Mouse (Mus musculus): Measurements from ENCODE around the gene Lmntd2.
"Not testable (repeated sequence)": the region's sequence is repeated elsewhere in the genome, so short reads cannot be mapped to it uniquely, and the experiment has no call there.

The Lmntd2 gene

DNA sequence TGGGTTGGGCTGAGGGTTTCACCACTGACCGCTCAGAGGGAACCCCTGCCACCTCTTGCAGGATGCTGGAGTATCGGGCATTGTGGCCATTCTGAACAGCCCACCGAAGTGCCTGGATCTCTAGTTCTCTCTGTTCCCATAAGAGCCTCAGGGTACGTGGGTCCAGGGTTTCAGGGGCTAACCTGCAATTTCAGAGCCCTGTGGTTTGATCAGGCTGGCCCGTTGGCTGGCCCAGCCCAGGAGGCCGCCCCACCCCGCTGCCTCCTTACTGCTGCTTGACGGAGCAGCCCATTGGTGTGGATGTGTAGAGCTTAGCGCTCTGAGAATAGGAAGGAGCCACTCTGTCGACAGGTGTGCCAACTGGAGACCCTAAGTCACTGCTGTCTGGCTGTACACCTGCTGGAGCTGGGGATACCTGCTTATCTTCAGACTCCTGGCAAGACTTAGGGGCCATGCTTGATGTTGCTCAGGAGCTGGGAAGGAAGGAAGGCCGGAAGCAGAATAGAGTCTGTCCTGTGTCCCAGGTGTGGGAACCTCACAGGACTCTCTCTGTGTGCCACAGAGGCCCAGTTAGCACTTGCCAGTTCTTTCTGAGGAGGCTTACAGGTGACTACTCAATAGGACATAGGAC lies at the start of gene Lmntd2:
Lmntd2 (minus strand) TSS at position 476 of the 631 bp plus-strand sequence.
- DNase-seq (ENCODE audit: low spot score in 2 of 2) = peak in 1 of 2 experiments; percentile 6

DNA sequence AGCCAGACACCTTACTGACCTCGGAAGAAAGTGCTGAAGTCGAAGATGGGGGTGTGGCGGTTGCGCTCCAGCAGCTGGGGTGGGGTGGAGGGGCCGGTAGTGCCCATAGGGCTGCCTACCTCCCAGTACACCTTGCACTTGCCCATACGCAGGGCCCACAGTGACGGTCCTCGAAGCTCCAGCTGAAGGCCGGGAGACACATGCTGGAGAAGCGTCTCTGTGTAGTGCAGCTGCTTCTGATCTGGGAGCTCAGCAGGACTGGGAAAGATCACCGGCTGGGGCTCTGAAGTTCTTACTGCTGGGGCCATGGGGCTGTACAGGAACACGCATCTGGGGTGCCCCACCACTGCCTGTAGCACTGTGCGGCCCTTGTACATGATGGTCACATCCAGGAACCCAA lies 49.8 kb upstream of the Lmntd2 start:
- no peak for DNase-seq (ENCODE audit: low spot score in 2 of 2)

DNA sequence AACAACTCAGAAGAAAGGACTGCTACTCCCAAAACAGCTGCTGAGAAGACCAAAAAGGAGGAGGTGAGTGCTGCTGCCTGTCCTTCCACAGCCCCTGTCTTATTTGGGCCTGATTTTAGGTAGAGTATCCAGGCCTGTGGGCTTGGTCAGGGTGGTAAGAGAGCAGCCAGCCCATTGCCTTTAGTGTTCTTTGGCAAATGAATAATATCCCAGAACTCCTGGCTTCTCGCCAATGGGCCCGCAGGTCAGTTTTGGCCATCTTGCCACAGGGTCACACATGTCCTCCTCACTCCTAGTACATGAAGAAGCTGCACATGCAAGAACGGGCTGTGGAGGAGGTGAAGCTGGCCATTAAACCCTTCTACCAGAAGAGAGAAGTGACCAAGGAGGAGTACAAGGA lies 47.6 kb upstream of the Lmntd2 start:
- DNase-seq (ENCODE audit: low spot score in 2 of 2) = no peak

DNA sequence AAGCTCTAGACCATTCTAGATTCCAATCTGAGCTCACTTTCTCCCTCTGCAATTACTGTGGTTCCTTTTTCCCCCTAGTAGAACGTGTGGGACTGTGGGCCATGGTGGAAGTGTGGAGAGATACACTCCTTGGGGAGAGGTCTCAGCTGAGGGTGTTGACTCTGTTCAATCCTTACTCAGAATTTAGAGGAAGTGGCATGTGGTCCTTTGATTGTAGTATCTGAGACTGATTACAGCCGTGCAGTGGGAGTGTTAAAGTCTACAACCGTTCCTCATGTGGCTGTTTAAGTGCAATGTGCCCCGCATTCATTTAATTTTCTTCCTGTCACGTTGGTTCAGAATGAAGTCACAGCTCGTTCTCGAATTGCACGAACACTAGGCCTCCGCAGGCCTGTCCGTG lies 42.3 kb upstream of the Lmntd2 start:
- no peak for DNase-seq (ENCODE audit: low spot score in 2 of 2)

DNA sequence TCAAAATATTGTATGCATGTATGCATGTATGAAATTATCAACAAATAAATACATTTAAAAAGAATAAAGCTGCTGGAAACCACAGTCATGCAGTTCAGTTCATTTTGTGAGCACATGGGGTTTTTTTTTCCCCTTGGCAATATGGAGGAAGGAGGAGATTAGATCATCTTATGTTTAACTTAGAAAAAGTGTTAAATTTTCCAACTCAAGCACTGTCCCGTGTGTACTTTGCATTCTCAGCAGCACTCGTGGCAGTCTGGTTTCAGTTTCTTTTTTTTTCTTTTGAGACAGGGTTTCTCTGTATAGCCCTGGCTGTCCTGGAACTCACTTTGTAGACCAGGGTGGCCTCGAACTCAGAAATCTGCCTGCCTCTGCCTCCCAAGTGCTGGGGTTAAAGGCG lies 36.6 kb upstream of the Lmntd2 start:
- DNase-seq (ENCODE audit: low spot score in 2 of 2) = not testable (repeated sequence)

DNA sequence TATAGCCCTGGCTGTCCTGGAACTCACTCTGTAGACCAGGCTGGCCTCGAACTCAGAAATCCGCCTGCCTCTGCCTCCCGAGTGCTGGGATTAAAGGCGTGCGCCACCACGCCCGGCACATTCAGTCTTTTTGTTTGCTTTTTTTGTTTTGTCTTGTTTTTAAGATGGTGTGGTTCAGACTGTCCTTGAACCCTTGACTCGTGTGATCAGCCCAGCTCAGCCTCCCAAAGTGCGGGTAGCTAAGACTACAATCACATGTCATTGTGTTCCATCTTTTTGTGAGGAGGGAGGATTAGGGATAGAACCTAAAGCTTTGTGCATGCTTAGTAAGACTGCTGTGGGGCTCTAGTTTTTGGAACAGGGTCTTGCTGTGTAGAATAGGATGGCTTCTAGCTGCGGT lies 17.7 kb upstream of the Lmntd2 start:
- DNase-seq (ENCODE audit: low spot score in 2 of 2) = no peak

DNA sequence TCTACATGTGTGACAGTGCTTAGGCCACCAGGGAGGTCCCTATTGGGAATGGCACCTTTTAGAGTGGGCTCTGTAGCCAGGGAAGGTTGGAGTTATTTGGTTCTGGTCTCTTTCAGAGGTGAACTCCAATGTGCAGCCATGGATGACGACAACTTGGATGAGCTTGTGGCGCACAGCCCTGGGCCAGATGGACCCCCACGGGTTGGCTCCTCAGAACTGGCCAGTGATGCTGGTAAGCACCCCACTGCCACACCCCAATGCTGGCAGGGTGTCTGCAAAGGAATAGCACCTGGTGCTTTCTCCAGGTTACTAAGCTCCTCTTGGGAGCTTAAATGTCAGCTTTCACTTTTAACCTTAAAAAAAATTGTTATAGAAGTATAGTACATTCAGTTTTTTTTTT lies 17.2 kb upstream of the Lmntd2 start:
- DNase-seq (ENCODE audit: low spot score in 2 of 2) = no peak

DNA sequence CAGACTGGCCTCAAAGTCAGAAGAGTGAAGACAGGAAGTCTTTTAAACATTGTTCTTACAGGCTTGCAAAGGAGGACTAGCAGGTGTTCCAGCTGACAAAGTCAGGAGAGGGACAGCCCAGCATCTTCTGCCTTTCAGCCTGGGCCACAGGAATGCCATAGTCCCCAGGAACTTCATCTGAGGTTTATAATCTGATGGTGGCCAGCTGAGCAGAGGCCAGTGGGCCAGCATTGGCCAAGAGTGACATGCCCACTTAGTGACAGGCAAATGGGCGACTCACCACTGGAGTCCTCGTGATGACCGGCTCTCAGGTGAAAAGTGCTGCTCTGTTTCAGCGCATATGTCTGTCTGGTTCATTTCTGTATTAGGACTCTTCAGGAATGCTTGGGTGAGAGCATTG lies 16.7 kb upstream of the Lmntd2 start:
- no peak for DNase-seq (ENCODE audit: low spot score in 2 of 2)

DNA sequence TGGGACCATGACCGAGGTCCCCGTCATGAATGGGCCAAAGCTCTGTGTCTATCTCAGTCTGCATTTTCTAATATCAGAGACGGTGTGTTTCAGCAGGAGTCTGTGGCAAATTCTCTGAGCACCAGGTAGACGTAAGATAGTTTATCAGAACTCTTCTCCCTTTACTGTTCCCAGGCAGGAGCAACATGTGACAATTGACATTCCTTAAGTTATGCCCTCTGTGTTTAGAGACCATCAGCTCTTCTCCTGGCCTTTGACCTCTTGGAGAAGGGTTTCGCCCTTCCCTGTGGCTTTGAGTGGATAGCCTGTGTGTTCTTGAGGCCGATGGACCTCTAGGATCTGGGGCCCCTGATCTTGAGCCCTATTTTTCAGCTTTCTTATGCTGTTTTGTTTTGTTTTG lies 15.8 kb upstream of the Lmntd2 start:
- DNase-seq (ENCODE audit: low spot score in 2 of 2) = no peak

DNA sequence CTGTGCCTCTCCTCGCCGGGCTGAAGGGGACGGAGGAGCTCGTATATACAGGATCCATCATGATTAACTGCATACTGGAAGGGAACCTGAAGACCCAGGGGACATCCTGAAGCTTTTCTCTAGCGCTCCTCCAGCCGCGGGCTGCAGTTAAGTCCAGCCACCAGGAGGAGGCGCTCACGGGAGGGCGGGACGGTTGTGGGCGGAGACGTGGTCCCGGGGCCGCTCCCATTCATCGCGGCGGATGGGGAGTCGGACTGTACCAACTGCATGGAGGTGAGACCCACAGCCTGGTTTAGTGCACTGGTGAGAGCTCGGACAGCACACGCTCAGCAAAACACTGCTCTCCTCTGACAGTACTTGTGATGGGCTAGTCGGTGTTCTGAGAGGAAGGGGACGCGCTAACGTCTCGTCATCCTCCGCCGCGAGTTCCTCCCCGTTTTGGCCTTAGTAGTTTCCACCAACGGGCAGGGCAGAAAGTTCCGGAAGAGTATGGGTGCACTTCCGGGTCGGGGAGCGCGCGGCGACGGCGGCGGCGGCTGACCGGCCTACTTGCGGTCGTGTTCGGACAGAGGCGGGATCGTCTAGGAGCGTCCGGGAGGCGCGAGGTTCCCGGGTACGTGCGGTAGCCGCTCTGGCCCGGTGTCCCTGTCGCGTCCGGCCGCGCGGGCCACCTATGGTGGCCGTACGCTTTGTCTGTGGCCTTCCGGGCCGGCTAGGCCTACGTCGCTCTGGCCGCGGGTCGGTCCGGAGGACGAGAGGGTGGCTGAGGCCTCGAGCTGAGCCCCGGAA lies 14.6 kb upstream of the Lmntd2 start, which contains the start of gene Phrf1:
Phrf1 (plus strand) TSS at position 506 of the 789 bp plus-strand sequence.
- peak; percentile 90 to 96 for DNase-seq (ENCODE audit: low spot score in 2 of 2)

DNA sequence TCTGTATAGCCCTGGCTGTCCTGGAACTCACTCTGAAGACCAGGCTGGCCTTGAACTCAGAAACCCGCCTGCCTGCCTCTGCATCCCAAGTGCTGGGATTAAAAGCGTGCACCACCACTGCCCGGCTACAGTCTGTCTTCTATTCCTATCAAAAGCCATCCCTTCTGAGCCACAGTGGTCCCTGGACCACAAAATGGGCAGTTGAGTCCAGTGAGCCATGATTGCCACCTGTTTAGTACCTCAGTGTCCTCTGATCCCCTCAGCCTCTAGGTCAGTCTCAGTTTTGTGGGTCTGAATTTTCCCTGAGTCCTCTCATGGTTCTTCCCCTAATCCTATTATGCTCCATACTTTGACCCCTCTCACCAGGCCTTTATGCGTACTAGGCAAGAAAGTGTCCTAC lies 13.9 kb upstream of the Lmntd2 start:
- no peak for DNase-seq (ENCODE audit: low spot score in 2 of 2)

DNA sequence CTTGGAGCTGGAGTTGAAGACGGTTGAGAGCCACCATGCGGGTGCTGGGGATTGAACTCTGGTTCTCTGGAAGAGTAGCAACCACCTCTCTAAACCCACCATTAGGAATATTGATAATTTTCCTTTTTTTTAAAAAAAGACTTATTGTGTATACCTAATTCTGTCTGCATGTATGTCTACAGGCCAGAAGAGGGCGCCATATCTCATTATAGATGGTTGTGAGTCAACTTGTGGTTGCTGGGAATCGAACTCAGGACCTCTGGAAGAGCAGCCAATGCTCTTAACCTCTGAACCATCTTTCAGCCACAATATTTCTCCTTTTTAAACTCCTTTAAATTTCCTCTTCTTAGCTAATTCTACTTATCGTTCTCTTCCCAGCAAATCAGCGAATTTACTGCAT lies 12.7 kb upstream of the Lmntd2 start:
- DNase-seq (ENCODE audit: low spot score in 2 of 2) = no peak

DNA sequence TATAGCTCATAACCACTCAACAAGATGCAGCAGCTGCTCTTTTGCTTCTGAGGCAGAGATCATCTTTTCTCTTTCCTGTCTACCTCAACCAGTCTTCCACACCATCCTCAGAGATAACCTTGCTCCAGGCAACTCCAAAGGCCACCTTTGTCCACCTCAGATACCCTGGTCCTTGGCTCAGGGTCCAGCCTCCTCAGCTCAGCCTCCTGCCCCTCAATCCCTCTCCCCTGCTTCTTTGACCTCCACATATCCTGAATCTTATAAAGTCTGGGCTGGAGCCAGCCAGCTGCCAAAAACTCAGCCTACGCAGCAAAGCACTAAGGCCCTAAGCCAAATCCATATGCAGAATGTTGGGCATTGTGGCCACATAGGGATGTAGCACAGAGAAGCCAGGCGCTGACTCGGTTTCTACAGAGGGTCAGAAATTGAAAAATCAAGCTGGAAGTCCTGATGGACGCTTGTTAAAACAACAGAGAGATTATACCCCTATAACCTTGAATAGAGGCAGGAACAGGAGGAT lies 8.9 kb upstream of the Lmntd2 start:
- DNase-seq (ENCODE audit: low spot score in 2 of 2) = no peak

DNA sequence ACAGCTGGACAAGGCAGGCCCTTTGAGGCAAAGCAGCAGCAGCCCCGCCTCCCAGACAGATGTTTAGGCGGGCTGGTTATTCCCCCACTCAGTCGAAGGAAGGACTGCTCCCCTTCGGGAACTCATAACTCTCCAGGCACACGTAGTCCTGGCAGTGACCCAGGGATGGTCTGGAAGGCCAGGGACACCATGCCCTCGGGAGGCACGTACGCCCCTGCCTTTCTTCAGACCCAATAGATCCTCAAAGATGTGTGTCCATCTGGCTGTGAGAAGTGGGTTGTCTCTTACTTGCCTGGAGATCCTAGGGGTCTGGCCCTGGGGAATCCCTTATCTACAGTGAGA lies 8.2 kb upstream of the Lmntd2 start:
- DNase-seq (ENCODE audit: low spot score in 2 of 2) = peak in 1 of 2 experiments; percentile 22

DNA sequence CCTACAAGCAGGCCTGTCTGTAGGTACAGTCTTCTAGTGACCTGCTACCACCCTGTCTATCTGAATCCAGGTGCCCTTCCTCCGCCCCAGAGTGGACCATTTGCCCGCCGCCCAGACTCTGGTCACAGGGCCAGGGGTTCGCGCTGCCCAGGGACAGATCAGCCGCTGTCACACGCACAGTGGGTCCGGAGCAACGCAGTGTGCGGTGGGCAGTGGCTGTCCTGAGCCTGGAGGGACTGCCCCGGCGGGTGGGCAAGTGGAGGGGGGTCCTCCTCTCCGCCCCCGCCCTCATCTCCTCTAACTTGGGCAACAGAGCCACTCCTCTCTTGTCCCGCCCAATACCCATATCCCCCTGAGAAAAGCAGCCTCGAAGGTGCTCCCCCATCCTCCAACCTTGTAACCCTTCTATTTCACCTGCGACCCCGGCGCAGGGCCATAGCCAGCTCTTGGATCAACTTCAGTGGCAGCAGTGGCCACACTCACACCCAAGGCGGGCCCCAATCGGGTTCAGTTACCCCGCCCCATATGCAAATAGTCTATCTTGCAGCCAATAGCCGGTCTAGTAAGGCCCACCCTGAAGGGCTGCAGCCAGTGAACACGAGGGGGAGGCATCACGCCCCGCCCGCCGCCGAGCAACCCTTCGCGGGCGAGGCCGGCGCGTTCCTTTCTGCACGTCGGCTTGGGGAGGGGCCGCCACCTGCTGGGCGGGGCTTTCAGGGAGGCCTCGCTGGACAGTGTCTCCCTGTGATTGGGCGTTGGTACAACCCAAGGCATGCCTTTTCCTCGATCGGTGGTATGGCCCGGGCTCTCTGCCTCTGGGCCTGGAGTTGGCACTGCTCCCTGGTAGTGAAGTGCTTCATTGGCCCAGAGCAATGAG lies 7.6 kb upstream of the Lmntd2 start:
- DNase-seq (ENCODE audit: low spot score in 2 of 2) = peak; percentile 93 to 94

DNA sequence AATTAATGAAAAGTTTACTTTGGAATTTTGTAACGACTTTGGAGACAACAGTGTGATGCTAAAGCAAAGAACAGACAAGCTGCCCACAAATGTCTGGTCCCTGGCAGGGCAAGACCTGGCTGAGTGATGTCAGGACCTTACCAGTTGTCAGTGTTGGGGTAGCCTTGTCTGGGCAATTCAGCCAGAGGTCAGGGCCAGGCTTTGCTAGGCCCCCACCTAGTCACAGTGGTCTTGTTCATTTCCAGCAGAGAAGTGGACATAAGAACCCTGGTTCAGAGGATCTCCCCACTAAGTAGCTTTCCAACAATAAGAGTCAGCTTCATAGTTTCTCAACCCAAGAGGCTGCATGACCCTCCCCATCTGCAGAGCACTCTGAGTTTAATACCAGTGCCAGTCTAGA lies 6.5 kb upstream of the Lmntd2 start:
- DNase-seq (ENCODE audit: low spot score in 2 of 2) = no peak

DNA sequence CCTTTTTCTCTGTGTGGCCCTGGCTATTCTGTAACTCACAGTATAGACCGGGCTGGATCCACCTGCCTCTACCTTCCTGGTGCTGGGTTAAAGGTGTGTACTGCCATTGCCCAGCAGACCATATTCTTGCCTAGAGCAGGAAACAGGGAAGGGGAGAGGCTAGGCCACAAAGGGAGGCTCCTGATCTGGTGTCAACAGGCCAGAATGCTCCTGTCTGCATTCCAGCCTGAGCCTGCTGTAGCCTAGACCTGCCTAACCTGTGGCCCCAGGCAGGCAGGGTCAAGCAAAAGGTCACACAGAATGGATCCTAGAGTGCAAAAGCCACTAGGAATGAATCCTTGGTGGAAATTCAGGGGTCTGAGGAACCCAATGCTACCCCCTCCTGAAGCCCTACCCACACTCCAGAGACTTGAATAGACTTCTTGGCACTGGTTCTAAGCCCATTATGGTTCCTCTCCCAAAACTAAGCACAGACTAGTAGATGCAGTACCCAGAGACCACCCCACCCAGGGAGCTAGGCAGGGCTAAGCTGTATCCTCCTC lies 5.7 kb upstream of the Lmntd2 start:
- no peak for DNase-seq (ENCODE audit: low spot score in 2 of 2)

DNA sequence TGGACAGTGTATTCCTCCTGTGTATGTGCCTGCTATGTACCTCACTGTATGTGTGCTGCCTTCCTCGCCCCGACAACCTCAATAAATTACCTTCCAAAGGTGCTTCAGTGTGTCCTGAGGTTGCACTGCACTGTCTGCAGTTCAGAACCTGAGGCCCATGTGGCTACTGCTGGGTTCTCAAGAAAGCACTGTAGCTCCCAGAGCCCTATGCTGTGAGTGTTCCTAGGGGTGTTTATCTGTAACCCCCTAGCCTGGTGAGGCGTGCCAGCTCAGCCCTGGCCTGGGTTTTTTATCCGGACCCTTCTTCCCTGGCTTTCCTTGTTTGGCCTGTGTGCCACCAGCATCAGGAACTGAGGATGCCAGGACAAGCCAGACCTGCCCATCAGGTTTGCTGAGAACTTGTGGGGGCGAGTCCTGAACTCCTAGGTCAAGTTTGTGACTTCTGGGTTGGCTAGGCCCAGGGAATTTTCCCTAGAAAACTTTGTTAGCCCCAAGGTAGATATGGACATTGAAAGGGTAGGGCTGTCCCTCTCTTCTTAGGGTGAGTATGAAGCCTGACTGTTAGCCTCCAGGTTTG lies 4.8 kb upstream of the Lmntd2 start:
- DNase-seq (ENCODE audit: low spot score in 2 of 2) = no peak

DNA sequence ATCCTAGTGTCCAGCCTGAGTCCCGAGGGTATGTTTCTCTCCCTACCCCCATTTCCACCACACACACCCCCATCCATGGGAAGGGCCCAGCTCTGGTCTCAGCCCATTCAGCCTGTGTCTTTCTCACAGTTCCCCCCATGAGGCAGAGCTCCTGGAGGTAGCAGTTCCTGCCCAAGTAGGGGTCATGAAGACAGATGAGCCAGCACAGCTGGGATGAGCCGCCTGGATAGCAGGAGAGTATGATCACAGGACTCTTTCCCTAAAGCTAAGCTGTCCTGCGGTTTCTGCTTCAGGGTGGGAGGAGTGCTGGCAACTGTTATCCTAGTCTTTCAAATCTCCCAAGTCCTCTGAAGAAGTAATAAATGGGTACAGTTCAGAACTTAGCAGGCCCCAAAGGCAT lies 4.3 kb upstream of the Lmntd2 start:
- DNase-seq (ENCODE audit: low spot score in 2 of 2) = no peak

DNA sequence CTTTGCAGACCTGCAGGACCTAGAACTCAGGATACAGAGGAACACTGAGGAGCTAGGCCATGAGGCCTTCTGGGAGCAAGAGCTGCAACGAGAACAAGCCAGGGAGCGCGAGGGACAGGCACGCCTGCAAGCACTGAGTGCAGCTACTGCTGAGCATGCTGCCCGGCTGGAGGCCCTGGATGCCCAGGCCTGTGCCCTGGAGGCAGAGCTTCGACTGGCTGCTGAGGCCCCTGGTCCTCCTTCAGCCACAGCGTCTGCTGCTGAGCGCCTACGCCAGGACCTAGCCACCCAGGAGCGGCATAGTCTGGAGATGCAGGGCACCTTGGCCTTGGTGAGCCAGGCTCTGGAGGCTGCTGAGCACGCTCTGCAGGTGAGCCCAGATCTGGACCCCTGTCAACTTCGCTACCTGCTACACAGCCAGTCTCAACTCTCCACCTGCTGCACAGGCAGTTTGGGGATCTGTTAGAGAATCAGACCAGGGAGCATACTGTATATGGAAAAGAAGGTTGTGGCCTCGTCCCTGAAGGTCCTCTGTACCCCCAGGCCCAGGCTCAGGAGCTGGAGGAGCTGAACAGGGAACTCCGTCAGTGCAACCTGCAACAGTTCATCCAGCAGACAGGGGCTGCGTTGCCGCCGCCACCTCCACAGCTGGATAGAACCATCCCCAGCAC lies 3.6 kb upstream of the Lmntd2 start:
- no peak for DNase-seq (ENCODE audit: low spot score in 2 of 2)

DNA sequence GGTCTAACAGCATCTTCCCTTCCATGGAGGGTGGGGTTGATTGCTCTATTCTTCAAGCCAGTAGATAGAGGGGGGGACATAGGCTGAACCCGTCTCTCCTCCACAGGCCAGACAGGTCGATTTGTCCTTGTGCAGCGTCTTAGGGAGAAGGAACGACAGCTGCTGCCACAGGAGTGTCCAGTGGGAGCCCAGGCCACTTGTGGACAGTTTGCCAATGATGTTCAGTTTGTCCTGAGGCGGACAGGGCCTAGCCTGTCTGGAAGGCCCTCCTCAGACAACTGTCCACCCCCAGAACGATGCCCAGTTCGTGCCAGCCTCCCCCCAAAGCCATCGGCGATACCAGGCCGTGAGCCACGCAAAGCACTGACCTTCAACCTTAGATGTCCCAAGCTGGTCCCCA lies 3.0 kb upstream of the Lmntd2 start:
- no peak for DNase-seq (ENCODE audit: low spot score in 2 of 2)
